Mouse (Mus musculus) embryonic fibroblast, embryonic 13.5 days (primary cell): ENCODE measurements around the gene Gm20388. TPM values are rescaled to one million over a fixed set of nuclear protein-coding genes. Genes with fewer than 3 reads are reported as not detected.

Source experiments
- H3K27ac ChIP-seq: 2 replicates; pipeline ENCODE4 v1.5.1; 2012; ENCODE audit warnings: low read length, control low read depth, inconsistent platforms; ENCODE audit not compliant: insufficient read depth
- H3K4me1 ChIP-seq: 2 replicates; pipeline ENCODE4 v1.6.1; 2011; ENCODE audit warnings: low read length; ENCODE audit not compliant: control insufficient read depth, insufficient read depth
- H3K4me3 ChIP-seq: 2 replicates; pipeline ENCODE4 v1.5.1; 2011; ENCODE audit warnings: mild to moderate bottlenecking, control low read depth, low read length; ENCODE audit not compliant: insufficient read depth
- CTCF ChIP-seq: IDR thresholded peaks from 2 replicates; pipeline ENCODE4 v1.5.1; 2011; ENCODE audit warnings: mild to moderate bottlenecking, control low read depth, low read length, moderate library complexity, borderline replicate concordance; ENCODE audit not compliant: insufficient read depth
- POLR2A ChIP-seq: IDR thresholded peaks from 2 replicates; pipeline ENCODE4 v1.6.1; 2011; ENCODE audit warnings: low read depth, mild to moderate bottlenecking, control low read depth, low read length, moderate library complexity
- polyA plus RNA-seq: library from polyadenylated mRNA; stranded (reverse); fragments of >200 nt; gene quantifications from 2 replicates; pipeline ENCODE4 v1.2.4, GENCODE M21; 2011; ENCODE audit warnings: low read depth; ENCODE audit not compliant: missing spikeins, insufficient read length

Gm20388 gene
- polyA plus RNA-seq, 1 experiment = 82.8 TPM

DNA sequence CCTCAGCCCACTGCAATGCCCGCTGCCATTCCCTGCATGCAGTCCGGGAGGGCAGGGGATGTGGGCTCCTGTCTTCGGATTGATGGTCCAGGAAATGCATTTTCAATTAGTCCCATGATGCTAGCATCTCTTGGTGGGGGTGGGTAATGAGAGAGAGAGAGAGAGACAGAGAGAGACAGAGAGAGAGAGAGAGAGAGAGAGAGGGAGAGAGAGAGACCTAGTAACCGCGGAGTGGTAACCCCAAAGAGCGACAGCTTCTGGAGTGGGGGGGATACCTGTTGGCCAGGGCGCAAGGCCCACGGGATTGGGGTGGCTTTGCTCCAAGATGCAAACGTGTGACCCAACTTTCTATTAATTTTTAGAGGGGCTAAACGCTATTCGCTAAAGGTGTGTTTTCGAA lies 1818.7 kb downstream of the Gm20388 start, which contains the start of gene Jph3:
TSS of gene Jph3 (plus strand) at position 301 of the 400 bp plus-strand sequence.
- TF ChIP-seq CTCF (no peak), POLR2A (no peak)
- H3K4me3 ChIP-seq = no peak within 1 kb of the TSS
- no peak within 1 kb of the TSS for H3K27ac ChIP-seq
- no peaks in the 10 kb centered on the region for H3K4me1 ChIP-seq

DNA sequence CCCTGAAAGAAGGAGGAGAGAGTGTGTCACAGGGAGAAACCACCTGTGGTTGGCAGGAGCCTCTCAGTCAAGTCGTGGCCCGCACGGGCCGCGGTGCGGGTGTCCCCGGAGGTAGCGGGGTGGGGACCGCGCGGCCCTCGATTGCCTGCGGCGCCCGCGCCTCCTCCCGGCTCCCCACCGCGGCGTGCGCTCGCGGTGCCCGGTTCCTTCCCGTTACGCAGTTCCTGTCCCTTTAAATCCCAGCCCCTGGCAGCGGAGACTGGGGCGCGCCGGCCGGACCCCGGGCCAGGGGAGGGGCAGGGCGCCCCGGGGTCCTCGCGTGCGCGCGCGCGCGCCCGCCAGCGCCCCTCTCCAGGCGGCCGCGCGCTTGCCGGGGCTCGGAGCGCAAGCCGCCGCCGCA lies 1819.1 kb downstream of the Gm20388 start:
- Histone ChIP-seq H3K27ac (no peak overlapping the region), H3K4me1 (no peaks in the 10 kb centered on the region), H3K4me3 (no peak overlapping the region)
- TF ChIP-seq POLR2A = no peak
- no peak for TF ChIP-seq CTCF

DNA sequence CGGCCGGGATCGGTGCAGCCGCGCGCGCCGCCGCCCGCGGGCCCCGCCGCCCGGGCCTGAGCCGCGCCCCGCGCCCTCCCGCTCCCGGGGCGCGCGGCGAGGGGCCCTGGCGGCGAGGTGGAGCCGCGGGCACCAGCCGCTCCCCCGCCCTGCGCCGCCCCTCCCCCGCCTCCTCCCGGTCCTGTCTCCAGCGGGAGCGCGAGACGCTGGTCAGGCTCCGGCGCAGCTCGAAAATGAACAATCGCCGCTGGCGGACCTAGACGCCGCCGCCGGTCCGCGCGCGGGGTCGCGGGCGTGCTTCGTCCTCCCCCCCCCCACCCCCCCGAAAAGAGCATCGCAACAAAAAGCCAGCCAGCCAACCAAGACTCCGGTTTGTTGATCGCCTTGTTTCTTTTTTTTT lies 1819.5 kb downstream of the Gm20388 start:
- H3K4me1 ChIP-seq = no peaks in the 10 kb centered on the region
- H3K27ac ChIP-seq = no peak overlapping the region
- no peak overlapping the region for H3K4me3 ChIP-seq
- TF ChIP-seq POLR2A (no peak), CTCF (no peak)

DNA sequence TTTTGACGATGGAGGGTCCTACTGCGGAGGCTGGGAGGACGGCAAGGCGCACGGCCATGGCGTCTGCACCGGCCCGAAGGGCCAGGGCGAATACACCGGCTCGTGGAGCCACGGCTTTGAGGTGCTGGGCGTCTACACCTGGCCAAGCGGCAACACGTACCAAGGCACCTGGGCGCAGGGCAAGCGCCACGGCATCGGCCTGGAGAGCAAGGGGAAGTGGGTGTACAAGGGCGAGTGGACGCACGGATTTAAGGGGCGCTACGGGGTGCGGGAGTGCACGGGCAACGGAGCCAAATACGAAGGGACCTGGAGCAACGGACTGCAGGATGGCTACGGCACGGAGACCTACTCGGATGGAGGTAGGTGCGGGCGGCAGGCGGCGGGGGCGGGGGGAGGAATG lies 1820.0 kb downstream of the Gm20388 start:
- H3K27ac ChIP-seq = no peak overlapping the region
- H3K4me1 ChIP-seq = no peaks in the 10 kb centered on the region
- no peak for TF ChIP-seq CTCF
- TF ChIP-seq POLR2A = no peak
- H3K4me3 ChIP-seq = no peak overlapping the region

DNA sequence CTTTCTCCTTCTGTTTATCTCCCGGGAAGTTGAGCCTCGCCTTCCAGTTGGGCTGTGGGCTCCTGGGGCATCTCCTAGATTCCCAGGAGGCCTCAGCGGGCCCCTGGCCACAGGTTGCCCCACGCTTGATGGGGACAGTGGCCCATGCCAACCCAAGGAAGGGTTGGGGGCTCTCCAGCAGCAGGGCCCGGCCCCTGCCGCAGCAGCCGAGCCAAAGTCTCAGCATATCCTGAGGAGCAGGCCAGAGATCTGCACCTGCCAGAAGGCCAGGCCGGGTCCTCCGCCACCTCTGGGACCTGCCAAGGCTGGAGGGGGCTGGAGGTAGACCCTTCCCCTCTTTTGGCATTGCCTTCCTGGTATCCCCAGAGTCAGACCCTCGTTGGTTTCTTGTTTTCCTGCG lies 1820.4 kb downstream of the Gm20388 start:
- no peak overlapping the region for H3K4me3 ChIP-seq
- TF ChIP-seq CTCF = no peak
- TF ChIP-seq POLR2A = no peak
- no peak overlapping the region for H3K27ac ChIP-seq
- no peaks in the 10 kb centered on the region for H3K4me1 ChIP-seq

DNA sequence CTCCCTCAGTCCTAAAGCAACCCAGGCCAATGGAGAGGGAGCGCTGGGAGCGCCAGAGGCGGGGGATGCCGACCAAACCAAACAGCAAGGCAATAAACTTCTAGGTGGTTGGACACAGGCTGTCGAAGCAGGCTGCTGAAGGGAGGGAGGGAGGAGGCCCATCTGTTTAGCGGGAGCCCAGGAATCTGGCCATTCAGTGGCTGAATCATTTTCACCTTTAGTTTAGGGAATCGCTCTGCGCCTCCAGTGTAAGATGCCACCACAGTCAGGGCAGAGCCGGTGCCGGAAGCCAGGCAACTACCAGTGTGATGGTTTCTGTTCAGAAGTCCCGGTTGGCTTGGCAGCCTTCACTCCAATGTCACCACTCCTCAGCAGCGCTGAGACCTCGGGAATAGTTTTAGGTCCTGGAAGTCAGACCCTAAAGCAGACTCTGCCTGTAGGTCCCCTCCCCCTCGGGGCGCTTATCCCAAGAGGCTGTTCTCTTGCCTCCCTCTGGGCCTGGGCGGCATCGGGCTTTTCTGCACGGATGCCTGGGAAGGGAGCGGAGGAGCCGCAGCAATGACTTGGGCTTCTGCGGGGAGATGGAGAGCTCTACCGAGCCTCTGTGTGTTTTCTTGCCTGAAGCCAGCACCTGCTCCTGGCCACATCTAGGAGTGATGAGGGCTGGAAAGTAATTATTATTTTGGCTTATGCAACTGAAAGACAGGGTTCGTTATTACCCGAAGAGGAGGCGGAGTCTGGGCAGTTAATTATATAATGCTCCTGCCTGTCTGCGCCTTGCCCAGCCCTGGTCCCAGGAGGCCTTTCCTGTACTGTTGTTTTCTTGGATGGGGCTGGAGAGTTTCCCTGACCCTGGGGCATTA lies 1821.1 kb downstream of the Gm20388 start:
- no peak overlapping the region for H3K4me3 ChIP-seq
- TF ChIP-seq CTCF (no peak), POLR2A (no peak)
- no peak overlapping the region for H3K27ac ChIP-seq
- no peaks in the 10 kb centered on the region for H3K4me1 ChIP-seq

DNA sequence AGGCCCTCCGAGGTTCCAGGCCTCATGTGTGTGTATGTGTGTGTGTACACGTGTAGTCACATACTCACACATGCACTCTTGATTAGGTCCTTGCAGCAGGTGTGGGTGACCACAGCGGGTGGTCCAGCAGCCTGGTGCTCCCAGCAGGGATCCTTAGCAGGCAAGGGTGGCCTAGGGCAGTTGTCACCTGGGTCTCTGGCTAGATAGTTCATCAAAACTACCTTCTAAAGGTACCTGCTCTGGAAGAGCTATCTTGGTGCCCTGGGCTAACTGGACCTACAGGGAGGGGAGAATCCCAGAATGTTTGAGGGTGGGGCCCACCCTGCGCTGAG lies 1821.7 kb downstream of the Gm20388 start:
- H3K4me1 ChIP-seq = no peaks in the 10 kb centered on the region
- H3K27ac ChIP-seq = no peak overlapping the region
- TF ChIP-seq CTCF (no peak), POLR2A (no peak)
- no peak overlapping the region for H3K4me3 ChIP-seq

DNA sequence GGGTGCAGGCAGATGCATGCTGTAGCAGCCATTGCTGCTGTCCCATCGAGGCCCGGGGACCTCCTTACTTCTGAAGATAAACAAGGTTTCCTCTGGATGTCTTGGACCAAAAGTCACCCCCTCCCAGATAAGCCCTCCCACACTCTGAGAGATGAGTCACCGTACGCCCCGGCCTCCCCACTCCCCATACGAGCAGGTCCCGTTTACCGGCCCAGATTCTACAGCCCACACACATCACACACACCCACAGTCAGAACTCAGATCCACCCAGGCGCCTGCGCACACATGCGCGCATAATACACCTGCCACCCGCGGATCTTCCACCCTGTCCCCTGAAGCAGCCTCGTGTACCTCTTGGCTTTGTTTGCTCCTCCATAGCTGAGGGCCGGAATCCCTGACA lies 1823.6 kb downstream of the Gm20388 start:
- H3K4me3 ChIP-seq = no peak overlapping the region

DNA sequence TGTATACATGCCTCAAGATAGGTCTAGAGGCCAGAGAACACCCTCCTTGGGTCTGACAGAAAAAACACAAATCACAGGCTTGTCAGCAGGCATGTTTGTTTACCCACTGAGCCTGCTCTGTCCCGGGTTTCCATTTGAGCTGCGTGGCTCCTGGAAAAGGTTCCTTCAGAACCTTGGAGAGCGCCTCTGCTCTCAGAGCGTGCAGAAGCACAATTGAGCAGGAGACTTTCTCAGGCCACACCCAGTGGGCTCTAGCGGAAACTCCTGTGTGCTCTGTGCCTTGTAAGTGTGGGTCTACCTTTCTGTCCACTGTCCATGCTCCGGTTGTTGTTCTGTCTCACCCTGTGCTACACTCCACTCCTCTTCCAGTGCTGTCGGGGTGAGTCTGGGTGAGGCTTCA lies 1825.6 kb downstream of the Gm20388 start:
- Histone ChIP-seq H3K4me1 (no peaks in the 10 kb centered on the region), H3K27ac (no peak overlapping the region), H3K4me3 (no peak overlapping the region)
- TF ChIP-seq POLR2A = no peak
- no peak for TF ChIP-seq CTCF

More for the DNA sequence above, 1823.6 kb downstream of the Gm20388 start:
- Histone ChIP-seq H3K4me1 (no peaks in the 10 kb centered on the region), H3K27ac (no peak overlapping the region)
- TF ChIP-seq POLR2A (no peak), CTCF (no peak)

DNA sequence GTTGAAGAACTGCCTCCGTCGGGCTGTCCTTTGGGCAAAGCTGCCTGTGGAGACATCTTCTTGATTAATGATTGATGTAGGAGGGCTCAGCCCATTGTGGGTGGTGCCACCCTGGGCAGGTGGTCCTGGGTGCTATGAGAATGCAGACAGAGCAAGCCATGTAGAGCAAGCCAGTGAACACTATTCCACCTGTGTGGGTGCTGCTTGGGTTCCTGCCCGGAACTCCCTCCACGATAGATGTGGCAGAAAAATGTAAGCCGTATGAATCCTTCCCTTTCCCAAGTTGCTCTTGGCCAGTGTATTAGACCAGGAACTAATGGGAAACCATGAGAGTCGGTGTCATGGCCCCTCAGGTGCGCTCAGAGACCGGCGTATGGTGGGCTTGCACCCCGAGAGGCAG lies 1830.1 kb downstream of the Gm20388 start:
- no peak for TF ChIP-seq CTCF
- TF ChIP-seq POLR2A = no peak
- Histone ChIP-seq H3K4me3 (no peak overlapping the region), H3K4me1 (no peaks in the 10 kb centered on the region), H3K27ac (no peak overlapping the region)

DNA sequence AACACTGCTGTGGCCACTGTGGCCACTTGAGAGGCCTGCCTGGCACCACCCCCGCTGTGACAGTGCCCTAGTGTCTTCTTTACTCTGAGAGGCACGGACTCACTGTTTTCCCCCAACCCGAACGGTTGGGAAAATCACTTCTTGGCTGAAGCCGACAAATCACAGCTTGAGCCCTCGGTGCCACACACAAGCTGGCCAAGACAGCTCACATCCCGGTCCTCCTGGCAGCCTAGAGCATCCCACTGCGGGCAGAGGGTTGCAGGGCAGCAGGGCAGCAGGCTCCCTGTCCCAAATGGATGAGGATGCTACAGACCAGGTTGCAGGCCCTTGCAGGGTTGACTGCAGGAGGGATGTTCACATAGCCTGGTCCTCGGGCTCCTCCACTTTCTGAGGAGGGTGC lies 1838.9 kb downstream of the Gm20388 start:
- no peak for TF ChIP-seq POLR2A
- no peak for TF ChIP-seq CTCF
- no peak overlapping the region for H3K27ac ChIP-seq
- H3K4me1 ChIP-seq = no peaks in the 10 kb centered on the region
- no peak overlapping the region for H3K4me3 ChIP-seq
